Mouse (Mus musculus) layer of hippocampus, adult 9-11 months (tissue): ENCODE results near the gene Tpbpb.
"Not testable (repeated sequence)": the region's sequence is repeated elsewhere in the genome, so short reads cannot be mapped to it uniquely, and the experiment has no call there.

Experiments used
- DNase-seq: peaks from one replicate; pipeline ENCODE4 v3.0.0; 2022

Gene Tpbpb

DNA sequence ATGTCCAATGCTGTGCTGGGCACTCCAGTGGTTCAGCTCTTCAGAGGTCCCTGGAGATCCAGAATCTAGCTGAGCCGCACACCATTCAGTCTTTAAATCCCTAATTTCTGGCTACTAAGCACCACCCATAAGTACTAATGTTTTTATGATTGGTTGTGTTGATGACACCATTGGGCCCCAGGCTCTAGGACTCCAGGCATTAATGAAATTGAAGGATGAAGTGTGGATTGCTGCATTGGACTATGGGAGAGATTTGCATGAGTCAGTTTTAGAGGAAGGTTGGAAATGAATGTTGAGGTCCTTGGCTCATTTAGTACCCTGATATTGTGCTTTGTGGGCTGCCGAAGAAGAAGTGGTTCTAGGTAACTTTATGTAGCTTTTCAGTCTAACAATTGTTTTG lies at the start of gene Tpbpb:
Gene Tpbpb (minus strand): TSS at position 101 of the 400 bp plus-strand sequence.
- not testable (repeated sequence) for DNase-seq

DNA sequence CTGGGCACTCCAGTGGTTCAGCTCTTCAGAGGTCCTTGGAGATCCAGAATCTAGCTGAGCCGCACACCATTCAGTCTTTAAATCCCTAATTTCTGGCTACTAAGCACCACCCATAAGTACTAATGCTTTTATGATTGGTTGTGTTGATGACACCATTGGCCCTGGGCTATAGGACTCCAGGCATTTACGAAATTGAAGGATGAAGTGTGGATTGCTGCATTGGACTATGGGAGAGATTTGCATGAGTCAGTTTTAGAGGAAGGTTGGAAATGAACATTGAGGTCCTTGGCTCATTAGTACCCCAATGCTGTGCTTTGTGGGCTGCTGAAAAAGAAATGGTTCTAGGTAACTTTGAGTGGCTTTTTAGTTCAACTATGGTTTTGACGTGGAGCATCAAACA lies 37.2 kb upstream of the Tpbpb start, which contains the start of gene Tpbpa:
Gene Tpbpa (minus strand): TSS at position 101 of the 400 bp plus-strand sequence.
- DNase-seq: not testable (repeated sequence)

DNA sequence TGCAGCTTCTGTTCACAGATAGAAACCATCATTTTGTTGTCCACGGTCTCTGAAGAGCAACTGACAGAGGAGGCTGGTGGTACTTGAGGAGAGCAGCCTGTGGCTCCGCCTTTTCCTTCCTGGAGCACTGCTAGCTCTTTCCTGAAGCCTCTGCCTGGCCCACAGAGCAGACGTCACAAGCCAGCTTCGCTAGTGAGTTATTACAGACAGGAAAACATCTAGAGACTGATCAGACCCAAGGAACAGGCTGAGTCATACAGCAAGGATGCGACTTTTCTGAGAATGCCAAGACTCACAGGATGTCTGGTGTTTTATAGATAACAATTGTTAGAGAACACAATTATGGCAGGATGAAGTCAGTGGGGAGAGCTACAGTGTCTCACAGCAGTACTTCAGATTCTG lies 31.8 kb upstream of the Tpbpb start, which contains the start of the genes Gm49391 and Ctla2a:
Gene Gm49391 (minus strand): TSS at position 72 of the 402 bp plus-strand sequence.
Gene Ctla2a (minus strand): TSS at position 126 of the 402 bp plus-strand sequence.
- no peak for DNase-seq

DNA sequence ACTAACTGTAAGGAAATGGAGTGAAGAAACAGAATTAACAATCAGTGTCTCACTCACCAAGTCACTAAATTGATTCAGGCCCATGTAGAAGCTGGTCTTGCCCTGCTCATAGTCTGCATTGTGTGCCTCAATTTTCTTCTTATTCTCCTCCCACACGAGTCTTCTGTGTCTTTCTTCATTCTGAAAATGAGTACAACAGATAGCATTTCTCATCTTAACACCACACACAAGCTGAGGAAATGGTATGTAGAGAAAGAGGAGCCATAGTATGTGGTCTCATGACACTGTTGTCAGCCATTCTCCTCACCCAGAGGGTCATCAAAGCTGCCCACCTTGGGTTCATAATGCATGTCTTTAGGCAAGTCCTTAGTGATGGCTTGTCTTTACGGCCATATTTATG lies 30.8 kb upstream of the Tpbpb start, which contains the start of gene Gm49393:
Gene Gm49393 (minus strand): TSS at position 101 of the 400 bp plus-strand sequence.
- DNase-seq: not testable (repeated sequence)

DNA sequence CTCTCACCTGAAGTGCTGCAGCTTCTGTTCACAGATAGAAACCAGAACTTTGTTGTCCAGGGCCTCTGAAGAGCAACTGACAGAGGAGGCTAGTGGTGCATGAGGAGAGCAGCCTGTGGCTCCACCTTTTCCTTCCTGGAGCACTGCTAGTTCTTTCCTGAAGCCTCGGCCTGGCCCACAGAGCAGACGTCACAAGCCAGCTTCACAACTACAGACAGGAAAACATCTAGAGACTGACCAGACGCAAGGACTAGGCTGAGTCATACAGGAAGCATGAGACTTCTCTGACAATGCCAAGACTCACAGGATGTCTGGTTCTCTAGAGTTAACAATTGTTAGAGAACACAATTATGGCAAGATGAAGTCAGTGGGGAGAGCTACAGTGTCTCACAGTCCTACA lies 7.4 kb downstream of the Tpbpb start, which contains the start of gene Ctla2b:
Gene Ctla2b (minus strand): TSS at position 120 of the 400 bp plus-strand sequence.
- DNase-seq: peak; percentile 65

DNA sequence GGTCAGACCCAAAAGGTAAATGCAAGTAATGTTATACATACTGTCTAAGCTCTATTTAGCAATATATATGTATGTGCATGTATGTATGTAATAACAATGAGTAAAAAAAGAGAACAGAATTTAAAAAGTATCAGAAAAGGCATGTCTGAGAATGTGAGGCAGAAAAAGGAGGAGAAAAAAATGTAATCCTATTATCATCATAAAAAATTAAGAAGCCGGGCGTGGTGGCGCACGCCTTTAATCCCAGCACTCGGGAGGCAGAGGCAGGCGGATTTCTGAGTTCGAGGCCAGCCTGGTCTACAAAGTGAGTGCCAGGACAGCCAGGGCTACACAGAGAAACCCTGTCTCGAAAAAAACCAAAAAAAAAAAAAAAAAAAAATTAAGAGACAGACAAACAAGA lies 7.9 kb downstream of the Tpbpb start, which contains the start of gene Gm49392:
Gene Gm49392 (minus strand): TSS at position 101 of the 400 bp plus-strand sequence.
- not testable (repeated sequence) for DNase-seq

DNA sequence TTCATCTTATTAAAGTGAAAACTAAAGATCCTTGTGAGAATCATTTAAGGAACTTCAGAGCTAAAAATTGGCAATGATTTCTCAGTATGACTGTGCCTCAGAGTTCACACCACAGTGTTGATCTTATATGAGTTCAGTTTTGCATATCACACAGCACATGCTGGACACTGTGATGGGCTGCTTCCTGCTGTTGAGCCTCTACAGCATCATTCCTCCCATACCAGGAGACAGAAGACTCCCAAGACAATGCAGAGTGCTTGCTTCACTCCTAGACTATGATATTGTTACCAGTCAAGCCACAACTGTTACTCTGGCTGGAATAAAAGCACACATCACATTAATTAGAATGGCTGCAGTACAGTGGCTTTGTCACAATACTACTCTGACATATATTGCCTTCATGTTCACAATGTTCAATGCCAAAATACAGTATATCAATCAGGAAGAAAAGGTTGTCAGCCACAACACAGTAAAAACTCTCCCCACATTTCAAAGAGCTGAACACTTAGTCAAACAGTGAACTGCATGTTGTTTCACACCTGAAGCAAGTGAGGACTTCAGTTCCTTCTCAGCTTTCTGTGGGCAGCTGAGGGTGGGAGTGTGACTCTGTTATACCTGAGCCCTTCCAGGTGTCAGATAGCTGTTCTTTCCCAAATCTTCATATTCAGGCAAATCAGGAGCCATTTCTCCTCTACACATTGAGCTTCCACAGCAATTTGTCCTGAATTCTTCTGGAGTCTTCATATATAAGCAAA lies 9.1 kb downstream of the Tpbpb start:
- no peak for DNase-seq

DNA sequence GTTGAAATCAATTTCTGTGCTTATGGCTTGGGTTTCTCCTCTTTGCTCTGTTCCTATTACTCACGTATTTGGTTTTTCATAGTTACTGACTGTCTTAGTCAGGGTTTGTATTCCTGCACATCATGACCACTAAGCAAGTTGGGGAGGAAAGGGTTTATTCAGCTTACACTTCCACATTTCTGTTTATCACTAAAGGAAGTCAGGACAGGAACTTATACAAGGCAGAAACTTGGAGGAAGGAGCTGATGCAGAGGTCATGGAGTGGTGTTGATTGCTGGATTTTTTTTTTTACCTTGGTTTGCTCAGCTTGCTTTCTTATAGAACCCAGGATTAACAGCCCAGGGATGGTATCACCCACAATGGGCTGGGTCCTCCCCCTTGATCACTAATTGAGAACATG lies 12.4 kb downstream of the Tpbpb start:
- no peak for DNase-seq

DNA sequence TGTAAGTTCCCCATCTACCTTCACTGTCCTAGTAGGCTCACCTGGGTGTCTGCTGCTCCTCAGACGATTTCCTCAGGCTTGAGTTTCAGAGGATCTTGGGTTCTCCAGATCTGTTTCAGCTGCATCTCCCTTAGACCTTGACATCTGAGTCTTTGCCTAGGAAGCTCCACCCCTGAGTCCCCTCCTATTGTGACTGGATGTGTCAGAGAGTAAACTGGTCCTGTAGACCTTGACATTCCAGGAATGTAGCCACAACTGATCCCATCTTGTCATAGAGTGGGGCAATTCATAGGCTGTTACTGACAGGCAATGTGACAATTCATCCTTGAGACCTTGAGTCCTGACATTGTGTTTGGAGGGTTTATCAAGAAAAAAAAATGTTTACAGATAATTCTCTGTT lies 40.4 kb downstream of the Tpbpb start, which contains the start of gene 4930486L24Rik:
Gene 4930486L24Rik (minus strand): TSS at position 195 of the 400 bp plus-strand sequence.
- DNase-seq: no peak
